Mouse (Mus musculus): ENCODE data around the gene Kif21b.

The Kif21b gene

DNA sequence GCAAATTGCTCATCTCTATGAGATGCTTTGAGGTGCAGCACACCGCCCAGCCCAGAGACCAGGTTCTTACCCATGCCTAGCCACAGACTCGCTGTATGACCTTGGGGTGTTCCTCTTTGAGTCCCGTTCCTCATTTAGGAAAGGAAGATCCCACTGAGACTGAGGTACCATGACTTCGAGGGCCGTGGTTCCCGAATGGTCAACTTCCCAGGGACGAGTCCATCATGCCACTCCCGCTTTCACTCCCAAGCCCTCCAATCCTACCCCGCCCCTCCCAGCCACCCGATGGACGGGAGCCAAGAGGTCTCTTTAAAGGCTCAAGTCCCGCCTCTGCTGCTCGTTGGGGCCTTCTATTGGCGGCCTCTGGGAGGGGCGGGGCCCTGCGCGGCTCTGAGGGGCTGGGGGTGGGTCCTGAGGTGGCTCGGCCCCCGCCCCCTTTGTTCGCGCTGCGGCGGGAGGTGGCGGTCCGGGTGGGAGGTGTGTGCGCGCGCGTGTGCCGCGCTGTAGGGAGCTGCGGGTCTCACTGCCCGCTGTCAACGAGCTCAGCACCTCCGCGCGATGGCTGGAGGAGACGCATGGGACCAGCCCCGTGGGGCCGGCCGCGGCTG lies at the start of gene Kif21b:
TSS of gene Kif21b (plus strand) at position 439 of the 608 bp plus-strand sequence.
- DNase-seq (ENCODE audit: low read depth, low spot score): peak; percentile 95

DNA sequence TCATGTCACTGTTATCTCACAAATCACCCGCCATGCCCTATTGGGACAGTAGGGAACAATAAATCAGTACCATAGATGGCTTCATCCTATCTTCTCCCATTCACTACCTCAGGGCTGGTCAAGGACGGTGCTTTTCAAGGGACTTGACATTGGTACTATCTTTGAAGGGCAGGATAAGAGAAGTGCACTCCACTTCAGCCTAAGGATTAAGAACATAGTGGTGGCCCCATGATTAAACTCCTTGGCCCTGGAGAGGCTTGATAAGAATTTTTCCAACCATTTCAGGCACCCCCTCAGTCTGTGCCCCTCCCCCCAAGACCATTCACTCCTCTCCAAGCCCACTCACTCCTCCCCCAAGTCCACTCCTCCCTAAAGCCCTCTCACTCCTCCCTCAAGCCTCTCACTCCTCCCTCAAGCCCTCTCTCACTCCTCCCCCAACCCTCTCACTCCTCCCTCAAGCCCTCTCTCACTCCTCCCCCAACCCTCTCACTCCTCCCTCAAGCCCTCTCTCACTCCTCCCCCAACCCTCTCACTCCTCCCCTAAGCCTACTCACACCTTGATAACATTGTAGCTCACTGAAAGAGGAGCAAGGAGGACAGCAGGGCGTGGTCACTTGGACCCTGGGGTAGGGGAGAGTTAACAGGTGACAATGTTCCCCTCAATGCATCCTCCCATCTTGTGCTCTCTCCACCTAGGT lies 45.1 kb upstream of the Kif21b start:
- DNase-seq (ENCODE audit: low read depth, low spot score): no peak

DNA sequence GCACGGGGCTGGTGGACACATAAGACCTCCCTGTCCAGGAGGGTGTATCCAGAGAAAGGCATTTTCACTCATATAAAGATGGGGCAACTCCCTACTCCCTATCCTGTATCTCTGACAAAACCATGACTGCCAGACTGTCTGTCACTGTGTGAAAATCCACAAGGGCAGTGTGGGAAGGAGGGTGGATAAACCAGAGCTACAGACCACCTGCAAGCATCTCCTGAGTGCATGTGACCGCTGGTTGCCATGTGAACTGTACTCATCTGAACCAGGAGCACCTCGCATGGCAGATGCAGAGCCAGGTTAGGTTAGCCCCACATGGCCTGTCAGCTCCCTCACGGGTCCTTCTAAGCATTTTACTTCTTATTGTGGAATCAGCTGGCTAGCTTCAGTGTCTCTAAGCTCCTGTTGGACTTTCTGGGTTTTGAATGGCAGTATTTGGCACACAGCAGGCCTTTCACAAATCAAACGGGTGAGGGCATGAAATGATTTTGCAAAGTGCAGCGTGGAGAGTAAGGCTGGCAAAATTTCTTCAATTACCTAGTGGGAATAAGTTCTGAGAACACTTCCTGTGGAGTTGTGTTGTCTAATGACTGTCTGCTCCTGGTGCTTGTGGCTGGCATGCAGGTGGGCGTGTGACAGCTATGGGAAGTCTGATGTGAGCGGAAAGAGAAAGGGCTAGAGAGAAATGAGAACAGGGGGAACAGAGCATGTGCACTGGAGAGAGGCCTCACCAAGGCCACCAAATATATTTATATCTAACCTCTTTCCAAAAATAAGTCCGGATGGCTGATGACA lies 41.6 kb upstream of the Kif21b start:
- no peak for DNase-seq (ENCODE audit: low read depth, low spot score)

DNA sequence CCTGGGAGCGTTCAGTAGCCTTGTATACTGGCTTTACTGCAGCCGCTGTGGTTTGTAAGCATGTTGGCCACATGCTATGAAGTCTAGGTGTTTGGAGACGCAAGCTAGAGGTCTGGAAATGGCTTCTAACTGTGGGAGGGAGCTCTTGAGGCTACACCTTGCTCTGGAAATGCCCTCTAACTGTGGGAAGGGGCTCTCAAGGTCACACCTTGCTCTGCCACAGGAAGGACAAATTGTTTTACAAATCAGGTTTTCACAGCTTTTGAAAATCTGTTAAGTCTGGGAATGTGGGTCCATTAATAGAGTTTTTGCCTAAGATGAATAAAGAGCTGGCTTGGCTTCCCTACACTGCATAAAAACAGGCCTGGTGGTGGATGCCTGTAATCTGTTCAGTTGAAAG lies 37.5 kb upstream of the Kif21b start:
- no peak for DNase-seq (ENCODE audit: low read depth, low spot score)

DNA sequence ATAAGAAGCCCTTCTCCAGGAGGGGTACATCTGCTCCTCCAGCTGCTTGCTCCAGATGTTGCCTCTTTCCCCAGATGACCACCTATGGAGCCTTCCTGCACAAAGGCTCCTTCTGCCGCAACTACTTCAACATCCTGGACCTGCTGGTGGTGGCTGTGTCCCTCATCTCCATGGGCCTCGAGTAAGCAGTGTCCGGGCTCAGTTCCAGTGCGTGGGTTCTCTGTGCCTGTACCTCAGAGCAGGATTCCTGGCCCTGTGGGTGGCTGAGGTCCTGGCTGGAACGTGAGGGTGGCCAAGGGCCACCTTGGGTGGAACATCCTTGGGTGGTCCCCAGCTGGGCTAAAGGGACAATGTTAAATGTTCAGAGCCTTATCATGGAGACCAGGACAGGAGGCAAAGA lies 36.4 kb upstream of the Kif21b start:
- DNase-seq (ENCODE audit: low read depth, low spot score): no peak

DNA sequence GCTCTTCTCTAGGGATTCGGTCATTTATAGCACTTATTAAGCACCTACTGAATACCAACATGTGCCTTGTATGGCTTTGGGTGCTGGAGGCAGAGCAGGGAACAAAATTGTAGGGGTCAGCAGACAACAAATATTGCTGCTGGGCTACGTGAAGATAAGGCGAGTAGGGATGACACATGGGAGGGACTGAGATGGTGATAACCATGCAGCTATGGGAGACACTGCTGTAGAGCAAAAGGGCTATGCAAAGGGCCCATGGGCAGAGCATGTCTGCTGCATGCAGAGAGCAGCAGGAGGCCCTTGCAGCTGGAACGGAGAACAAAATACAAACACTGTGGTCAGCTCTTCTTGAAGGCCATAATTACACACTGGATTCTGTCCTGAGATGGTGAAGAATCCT lies 29.1 kb upstream of the Kif21b start:
- DNase-seq (ENCODE audit: low read depth, low spot score): no peak

DNA sequence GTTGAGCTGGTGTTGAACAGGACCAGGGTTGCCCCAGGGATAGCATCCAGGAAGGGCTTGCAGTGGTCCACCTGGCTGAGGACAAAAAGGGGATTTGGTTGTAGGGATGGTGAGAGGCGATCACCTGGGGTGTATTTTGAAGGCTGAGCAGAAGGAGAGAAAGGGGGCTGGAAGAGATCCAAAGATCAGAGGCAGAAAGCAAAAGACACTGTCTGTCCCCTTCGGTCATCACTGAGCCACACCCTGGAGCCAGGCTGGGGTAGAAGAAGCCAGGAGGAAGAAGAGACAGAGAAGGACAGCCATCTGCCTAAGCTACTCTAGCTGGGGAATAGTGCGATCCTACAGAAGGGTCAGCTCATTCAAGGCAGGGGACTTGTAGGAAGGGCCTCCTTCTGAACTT lies 28.6 kb upstream of the Kif21b start:
- no peak for DNase-seq (ENCODE audit: low read depth, low spot score)

DNA sequence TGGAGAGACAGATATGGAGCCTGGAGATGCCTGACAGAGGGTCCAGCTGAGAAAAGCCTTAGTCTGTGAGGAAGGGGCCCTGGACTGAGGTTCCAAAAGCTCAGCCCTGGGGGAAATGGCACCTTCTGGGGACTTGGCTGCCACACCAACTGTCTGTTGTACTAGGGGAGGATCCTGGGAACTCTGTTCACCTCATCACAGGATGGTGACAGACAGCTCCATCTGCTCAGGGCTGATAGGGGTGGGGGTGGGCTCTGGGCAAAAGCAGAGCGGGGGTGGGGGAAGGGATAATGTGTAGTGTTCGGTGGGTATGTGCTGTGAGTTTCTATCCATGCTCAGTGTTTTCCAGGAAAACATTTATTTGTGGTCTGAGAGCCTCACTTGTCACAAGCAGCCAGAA lies 28.2 kb upstream of the Kif21b start:
- DNase-seq (ENCODE audit: low read depth, low spot score): no peak

DNA sequence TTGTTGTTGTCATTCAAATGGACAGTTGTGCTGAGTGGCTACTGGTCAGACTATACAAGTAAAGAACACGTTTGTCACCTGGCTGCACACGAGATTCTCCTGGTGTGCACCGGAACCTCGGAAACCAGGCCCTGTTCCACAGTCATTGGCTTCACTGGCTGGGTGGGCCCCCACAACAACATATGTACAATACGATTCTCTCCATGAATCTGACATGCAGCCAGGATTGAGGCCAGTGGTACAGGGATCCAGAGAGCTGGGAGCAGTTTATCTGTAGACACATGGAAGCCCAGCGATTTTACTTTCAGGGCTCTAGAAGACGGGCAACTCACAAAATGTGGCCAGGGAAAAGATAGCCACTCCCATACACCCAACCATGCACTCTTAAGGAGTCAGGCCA lies 27.5 kb upstream of the Kif21b start:
- DNase-seq (ENCODE audit: low read depth, low spot score): no peak

DNA sequence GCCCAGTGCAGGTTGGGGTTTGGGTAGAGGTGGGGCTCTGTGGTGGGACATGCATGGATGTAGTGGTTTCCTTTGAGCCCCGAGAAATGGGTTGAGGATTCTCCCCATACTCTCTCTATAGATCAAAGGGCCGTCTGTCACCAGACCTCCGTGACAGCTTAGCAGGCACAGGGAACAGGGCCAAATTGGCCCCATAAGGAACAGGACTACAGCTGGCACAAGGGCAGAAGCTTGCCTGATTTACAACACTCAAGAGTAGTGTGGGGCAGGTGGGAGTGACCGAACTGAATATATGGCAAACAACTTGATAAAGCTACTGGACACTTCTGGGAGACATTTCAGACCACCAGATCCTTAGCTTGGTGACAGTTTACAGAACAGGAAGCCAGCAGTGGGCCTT lies 26.4 kb upstream of the Kif21b start:
- no peak for DNase-seq (ENCODE audit: low read depth, low spot score)

DNA sequence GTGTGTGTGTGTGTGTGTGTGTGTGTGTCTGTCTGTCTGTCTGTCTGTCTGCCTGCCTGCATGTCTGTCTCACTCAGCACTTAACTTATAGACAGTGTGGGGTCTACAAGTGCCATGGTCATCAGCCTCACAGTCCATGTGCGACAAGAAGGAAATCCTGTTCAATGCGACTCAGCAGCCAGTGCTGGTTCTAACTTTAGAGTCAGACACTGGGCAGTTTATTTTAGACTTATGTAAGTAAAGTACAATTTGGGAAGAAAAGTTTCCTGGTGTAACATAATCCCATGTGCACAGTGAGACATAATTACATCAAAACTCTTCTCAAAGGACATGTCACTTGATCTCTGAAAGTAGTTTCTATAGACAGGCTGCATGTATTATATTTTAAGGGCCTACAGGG lies 21.7 kb upstream of the Kif21b start:
- no peak for DNase-seq (ENCODE audit: low read depth, low spot score)

DNA sequence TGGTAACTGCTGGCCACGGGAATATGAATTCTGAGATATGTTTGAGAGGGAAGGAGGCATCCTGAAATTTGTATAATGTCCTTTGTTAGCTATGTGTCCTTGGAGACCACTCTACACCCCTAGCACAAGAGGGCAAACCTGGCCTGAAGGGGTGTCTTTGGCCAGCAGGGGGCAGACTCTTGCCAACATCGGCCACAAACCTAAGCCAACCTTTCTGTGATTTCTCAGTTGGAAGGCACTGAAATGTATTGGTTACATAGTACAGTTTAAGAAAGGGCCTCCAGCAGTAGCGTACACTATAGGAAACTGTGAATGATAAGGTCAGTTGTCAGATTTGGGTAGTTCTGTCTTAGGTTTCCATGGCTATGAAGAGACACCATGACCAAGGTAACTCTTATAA lies 15.0 kb upstream of the Kif21b start:
- DNase-seq (ENCODE audit: low read depth, low spot score): peak; percentile 65

DNA sequence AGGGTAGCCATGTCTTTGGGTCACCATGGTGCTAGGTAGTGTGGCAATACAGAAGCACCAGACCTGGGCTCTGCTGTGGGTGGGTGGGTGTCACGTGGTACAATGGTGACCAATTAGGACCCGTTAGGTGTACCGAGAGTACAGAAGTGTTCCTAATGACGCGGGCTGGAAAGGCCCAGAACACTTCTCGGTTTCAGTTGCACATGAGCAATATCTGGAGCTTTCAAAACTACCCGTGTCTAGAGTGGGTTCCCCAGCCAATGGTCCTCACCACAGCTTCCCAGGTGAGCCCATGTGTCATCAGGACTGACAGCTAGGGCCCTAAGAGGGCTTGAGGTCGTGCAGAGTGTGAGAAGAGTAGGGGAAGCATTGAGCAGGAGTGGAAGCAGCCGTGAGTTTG lies 14.1 kb upstream of the Kif21b start:
- no peak for DNase-seq (ENCODE audit: low read depth, low spot score)

DNA sequence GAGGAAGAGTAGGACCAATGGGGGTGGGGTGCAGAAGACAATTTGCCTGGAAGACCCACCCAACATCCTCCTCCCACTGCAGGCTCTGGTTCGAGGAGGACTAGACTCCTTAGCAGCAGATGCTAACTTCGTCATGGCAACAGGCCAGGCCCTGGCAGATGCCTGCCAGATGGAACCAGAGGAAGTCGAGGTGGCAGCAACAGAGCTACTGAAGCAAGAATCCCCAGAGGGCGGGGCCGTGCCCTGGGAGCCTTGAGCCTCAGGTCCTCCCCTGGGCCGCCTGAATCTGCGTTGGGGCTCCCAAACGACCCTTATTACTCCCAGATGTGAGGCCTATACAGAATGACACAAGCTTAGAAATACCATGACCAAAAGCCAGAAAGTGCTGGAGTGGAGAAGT lies 12.3 kb upstream of the Kif21b start:
- peak; percentile 60 for DNase-seq (ENCODE audit: low read depth, low spot score)

DNA sequence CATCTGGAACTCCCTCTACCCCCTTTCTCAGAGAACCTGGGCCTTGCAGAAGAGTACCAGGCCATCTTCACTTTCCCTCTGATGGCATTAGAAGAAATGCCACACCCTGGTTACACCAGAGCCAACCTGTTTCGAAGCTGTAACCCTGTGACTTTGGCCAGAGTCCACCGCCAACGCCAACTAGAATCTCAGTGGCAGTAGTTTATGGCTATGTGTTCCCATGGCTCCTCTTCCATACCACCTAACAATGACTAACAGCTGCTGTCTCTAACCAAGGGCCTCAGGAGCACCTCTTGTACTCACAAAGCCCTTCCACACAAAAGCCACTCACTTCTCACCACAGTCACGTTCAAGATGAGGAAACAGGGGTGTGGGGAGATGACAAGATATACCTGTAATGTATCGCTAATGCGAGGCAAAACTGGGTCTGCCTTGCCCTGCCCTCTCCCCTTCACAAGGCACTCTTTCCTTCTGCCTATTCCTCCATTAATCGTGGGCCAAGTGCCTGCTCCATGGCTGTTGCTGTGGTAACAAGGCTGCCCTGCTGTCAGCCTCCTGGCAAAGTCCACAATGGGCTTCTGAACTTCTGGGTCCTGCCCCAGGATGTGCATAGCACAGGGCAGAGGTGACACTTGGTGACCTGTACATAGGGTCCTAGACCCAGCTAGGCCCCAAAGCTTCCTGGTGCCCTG lies 11.5 kb upstream of the Kif21b start:
- no peak for DNase-seq (ENCODE audit: low read depth, low spot score)

DNA sequence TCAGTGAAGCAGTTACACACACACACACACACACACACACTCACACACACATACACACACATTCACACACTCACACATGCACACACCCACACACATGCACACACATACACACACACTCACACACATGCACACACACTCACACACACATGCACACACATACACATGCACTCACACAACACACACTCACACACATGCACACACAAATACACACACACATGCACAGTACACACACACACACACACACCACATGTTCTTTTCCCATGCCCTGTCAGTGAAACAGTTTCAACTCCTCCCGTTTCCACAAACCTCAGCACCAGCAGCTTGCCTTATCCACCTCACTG lies 11.0 kb upstream of the Kif21b start:
- DNase-seq (ENCODE audit: low read depth, low spot score): no peak

DNA sequence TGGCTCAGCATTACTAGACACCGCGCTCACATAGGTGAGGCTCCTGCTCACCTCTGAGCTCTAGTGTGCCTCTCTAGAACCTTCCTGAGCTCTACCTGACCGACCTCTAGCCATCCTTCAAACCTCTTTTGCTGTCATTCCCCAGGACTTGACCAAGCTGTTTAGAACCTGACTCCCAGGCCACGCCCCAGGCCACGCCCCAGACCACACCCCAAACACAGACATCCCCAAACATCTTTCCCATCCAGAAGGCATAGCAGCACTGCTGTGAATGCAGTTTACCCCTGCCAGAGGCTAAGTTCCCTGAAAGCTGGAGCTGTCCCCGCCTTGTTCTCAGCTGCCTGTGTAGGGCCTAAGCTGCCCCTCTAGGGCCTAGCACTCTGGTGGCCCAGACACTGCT lies 10.4 kb upstream of the Kif21b start:
- no peak for DNase-seq (ENCODE audit: low read depth, low spot score)

DNA sequence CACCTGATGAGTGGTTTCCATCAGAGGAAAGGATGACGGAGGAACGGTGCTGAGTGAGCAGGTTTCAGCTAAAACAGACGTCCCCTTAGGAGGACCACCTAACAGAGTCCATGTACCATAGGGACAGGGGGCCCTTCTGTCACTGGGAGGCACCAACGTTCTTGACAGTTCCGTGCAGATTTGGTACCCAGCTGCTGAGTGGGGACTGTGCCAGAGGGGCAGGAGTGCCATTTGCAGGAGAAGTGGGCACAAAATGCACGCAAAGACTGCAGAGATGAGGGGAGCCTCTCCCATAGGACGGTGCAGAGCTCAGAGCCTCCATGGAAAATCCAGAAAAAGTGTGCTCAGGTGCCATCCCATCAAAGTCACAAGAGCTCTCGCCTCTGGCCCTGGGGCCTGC lies 9.2 kb upstream of the Kif21b start:
- no peak for DNase-seq (ENCODE audit: low read depth, low spot score)

DNA sequence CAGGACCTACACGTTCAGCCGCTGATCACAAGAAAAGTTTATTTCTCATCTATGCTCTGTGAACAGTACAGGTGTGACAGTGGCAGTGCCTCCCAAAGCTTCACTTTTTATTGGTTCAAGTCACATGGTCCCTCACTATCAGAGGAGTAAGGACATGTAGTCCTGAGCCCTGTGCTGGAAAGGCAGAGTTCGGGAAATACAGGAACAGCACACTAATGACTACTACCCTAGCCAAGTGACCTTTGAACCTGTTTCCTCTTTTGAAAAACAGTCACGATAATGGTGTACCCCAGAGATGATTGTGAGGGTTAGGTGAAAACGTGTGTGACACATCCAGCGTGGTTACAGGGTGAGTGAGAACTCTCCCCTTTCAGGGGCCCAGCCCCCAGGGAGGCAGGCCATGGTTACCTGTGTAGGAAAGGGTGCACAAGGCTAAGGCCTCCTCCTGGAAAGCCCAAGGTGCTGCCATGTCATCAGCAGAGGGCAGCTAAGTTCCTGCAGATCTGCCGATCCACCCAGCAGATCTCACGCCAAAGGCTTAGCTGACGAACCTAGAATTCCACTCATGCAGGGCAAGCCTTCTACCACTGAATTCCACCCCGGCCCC lies 4.9 kb upstream of the Kif21b start:
- DNase-seq (ENCODE audit: low read depth, low spot score): no peak

DNA sequence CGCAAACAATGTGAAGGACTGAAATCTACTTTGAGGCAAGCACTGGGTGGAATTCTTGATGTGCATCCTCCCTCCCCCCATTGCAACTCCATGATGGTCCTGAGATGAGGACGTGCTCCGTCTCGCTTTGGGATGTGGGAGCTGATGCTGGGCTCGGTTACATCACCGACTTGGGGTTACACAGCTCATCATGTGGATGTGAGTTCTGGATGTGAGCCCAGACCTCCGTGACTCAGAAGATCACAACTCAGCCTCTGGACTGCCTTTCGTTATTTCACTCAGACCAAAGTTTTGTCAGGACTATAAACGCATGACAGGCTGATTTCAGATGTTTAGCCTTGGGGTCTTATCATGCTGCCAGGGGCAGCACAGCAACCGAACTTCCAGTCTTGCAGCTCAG lies 4.3 kb upstream of the Kif21b start:
- no peak for DNase-seq (ENCODE audit: low read depth, low spot score)

DNA sequence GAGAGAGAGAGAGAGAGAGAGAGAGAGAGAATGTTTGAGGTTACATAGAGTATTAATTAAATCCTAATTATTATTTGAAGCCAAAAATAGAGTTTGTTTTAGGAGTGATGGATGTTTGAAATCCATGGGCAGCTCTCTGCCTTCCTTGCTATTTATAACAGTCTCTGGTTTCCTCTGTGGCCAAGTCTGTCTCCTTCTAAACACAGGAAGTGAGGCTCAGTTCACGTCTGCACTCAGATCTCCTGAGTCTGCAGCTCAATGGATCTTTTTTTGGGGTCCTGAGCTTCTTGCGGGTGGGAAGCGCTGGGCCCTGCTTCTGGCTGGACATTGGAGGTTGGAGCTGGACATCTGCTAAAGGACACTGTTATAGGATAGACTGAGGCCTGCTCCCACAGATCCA lies 3.3 kb upstream of the Kif21b start:
- DNase-seq (ENCODE audit: low read depth, low spot score): no peak

DNA sequence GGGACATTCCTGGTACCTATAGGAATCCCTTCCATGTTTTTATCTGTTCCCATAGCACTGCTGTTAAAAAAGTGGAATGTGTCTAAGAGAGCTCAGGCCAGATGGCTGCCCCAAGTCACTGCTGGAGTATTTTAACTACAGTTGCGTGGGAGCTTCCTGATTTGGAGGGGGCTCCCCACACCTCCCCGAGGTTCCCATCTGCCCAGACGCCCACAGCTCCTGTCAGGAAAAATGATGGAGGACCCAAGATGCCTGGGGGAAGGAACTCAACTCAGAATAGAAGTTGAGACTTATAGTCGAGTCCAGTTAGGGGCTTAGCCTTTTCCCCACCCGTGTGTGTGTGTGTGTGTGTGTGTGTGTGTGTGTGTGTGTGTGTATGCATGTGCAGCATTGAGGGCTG lies 2.8 kb upstream of the Kif21b start:
- DNase-seq (ENCODE audit: low read depth, low spot score): no peak

Measured in mesoderm, embryonic 11.5 days (tissue).